Mouse (Mus musculus): ENCODE results near the gene Rufy2.
A peak's percentile ranks its signal among the peaks of the same experiment; 100 is the strongest.

Gene Rufy2

GRCm38 (mm10) chr10:63019304-63019703 is 39.3 kb downstream of the Rufy2 start:
- DNase-seq (ENCODE audit: low read depth), result no peak

GRCm38 (mm10) chr10:63021702-63022101 is 41.7 kb downstream of the Rufy2 start:
- peak; percentile 45 for DNase-seq (ENCODE audit: low read depth)

- peak; percentile 31 for DNase-seq (ENCODE audit: low read depth)
These were observed 42.6 kb downstream of the Rufy2 start for GRCm38 (mm10) chr10:63022541-63023120.

- peak; percentile 52 for DNase-seq (ENCODE audit: low read depth)
These were observed 43.2 kb downstream of the Rufy2 start for GRCm38 (mm10) chr10:63023121-63023748.

- peak; percentile 97 for DNase-seq (ENCODE audit: low read depth)
These were observed 43.9 kb downstream of the Rufy2 start, which contains the start of the genes Hnrnph3 and Pbld2 for GRCm38 (mm10) chr10:63023749-63024579. Gene Hnrnph3, minus strand, starts transcription at chr10:63024217. Gene Pbld2, plus strand, starts transcription at chr10:63024315.

- peak; percentile 83 for DNase-seq (ENCODE audit: low read depth)
These were observed 44.5 kb downstream of the Rufy2 start for GRCm38 (mm10) chr10:63024580-63024910.

GRCm38 (mm10) chr10:63025016-63025415 is 45.0 kb downstream of the Rufy2 start:
- DNase-seq (ENCODE audit: low read depth), result peak; percentile 66

- no peak for DNase-seq (ENCODE audit: low read depth)
These were observed 45.5 kb downstream of the Rufy2 start for GRCm38 (mm10) chr10:63025491-63026011.

GRCm38 (mm10) chr10:63026156-63026794 is 46.3 kb downstream of the Rufy2 start:
- DNase-seq (ENCODE audit: low read depth), result no peak

GRCm38 (mm10) chr10:63026795-63027160 is 46.8 kb downstream of the Rufy2 start:
- DNase-seq (ENCODE audit: low read depth), result no peak

- DNase-seq (ENCODE audit: low read depth), result no peak
These were observed 47.5 kb downstream of the Rufy2 start for GRCm38 (mm10) chr10:63027376-63028161.

- no peak for DNase-seq (ENCODE audit: low read depth)
These were observed 48.4 kb downstream of the Rufy2 start for GRCm38 (mm10) chr10:63028396-63028795.

GRCm38 (mm10) chr10:63032267-63032666 is 52.2 kb downstream of the Rufy2 start:
- DNase-seq (ENCODE audit: low read depth), result no peak

GRCm38 (mm10) chr10:63032956-63033355 is 52.9 kb downstream of the Rufy2 start:
- DNase-seq (ENCODE audit: low read depth), result no peak

- DNase-seq (ENCODE audit: low read depth), result no peak
These were observed 58.7 kb downstream of the Rufy2 start for GRCm38 (mm10) chr10:63038571-63039320.

- no peak for DNase-seq (ENCODE audit: low read depth)
These were observed 60.0 kb downstream of the Rufy2 start for GRCm38 (mm10) chr10:63039867-63040628.

- peak; percentile 40 for DNase-seq (ENCODE audit: low read depth)
These were observed 63.1 kb downstream of the Rufy2 start for GRCm38 (mm10) chr10:63043154-63043553.

GRCm38 (mm10) chr10:63047751-63048150 is 67.7 kb downstream of the Rufy2 start:
- no peak for DNase-seq (ENCODE audit: low read depth)

- DNase-seq (ENCODE audit: low read depth), result no peak
These were observed 69.1 kb downstream of the Rufy2 start for GRCm38 (mm10) chr10:63049106-63049505.

GRCm38 (mm10) chr10:63051267-63051666 is 71.2 kb downstream of the Rufy2 start:
- DNase-seq (ENCODE audit: low read depth), result peak; percentile 69
